Mouse (Mus musculus) thymus, postnatal 10 days (tissue): ENCODE results near the gene Wnk1.

Experiments
- DNase-seq, 2 experiments: peaks; one replicate each; pipeline ENCODE4 v3.0.0; 2021; ENCODE audit warnings: low spot score in 2 of 2

Wnk1 gene

DNA sequence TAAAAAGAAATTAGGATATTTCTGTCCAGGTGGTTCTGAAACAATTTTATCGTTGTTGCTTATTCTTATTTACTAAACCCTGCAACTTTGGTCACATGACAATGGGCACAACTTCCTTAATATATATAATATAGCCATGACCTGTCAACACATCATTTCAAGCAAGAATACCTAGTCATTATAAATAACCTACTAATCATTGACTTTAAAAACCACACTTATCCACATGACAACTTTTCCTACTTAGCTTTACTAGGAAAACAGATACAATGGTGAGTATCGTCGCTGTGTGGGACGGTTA lies 2.0 kb upstream of the Wnk1 start:
- no peak for DNase-seq

DNA sequence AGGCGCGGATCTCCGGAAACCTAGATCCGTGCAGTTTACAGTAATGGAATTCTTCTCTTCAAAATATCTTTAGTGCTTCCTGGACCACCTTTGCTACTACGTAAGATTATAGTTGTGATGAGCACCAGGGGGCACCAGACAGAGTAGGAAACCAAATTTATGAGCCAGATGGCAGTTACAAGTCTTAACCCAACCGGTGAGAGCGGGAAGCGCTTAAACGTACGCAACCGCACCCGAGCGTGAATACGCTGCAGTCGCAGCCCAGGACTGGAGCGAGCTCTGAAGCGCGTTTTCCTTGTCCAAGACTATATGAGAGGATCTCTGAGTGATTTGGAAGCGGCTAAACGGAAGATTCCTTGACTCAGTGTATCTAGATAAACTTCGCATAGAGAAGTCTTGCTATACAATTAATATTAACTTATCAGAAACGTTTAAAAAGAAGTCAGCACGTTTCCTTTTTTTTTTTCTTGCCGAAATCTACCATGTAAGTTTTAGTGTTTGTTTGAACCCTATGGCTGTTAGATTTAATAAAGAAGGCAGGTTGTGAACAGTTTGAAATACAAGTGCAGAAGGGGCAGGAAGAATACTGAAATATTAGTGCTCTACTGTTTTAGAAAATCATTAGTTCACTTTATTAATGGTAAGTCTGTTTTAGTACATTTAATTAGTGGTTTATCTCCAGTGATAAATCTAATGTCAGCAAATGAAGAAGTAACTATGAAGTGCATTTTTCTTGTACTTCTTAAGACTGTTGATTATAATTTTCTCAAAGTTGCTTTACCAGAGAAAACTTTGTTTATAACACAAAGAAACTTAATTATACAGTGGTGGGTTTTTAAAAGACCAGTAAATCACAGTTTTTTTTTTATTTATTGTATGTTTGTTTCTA lies 1.4 kb upstream of the Wnk1 start:
- peak; percentile 89 to 90 for DNase-seq

DNA sequence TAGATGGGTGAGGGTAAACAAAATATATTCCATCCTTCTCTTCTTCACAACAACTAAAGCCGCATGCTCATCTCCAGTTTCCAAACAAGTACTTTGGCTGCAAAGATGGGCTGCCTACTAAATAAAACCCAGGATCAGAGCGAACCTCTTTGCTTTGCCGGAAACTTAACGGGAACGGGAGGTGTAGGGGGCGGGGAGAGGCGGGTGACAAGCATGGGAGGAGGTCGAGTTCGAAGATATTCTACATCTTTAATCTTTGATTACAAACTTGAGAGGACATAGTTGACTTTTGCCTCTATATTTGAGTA lies 738 bp upstream of the Wnk1 start:
- peak; percentile 32 to 47 for DNase-seq

DNA sequence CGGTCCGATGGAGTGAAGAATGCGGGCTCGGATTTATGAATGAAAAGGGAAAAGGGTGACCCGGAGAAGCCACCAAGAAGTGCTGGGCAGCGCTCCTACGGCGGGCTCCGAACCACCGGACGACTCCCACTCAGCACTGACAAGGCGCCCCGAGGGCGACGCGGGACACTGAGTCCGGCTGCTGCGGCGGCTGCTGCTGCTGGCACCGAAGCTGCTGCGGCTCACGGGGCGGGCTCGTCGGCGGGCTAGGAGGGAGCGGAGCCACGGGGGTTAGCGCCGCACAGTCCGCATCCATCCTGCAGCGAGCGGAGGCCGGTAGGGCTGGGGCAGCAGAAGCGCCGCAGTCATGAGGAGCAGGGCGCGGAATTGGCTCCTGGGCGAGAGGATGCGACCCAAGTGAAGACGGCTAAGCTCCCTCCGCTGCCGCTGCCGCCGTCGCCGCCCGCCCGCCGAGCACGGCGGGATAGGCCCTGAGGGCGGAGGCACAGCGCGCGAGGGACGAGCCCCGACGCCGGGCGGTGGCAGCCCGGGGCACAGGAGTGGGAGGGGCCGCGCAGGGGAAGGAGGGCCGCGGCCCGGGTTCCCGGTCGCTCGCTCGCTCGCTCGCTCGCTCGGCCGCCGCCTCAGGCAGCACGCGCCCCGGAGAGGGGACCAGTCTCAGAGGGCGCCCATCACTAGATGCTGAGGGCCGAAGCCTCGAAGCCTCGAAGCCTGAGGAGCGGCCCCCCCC lies 671 bp downstream of the Wnk1 start:
- DNase-seq = peak; percentile 67 to 69

DNA sequence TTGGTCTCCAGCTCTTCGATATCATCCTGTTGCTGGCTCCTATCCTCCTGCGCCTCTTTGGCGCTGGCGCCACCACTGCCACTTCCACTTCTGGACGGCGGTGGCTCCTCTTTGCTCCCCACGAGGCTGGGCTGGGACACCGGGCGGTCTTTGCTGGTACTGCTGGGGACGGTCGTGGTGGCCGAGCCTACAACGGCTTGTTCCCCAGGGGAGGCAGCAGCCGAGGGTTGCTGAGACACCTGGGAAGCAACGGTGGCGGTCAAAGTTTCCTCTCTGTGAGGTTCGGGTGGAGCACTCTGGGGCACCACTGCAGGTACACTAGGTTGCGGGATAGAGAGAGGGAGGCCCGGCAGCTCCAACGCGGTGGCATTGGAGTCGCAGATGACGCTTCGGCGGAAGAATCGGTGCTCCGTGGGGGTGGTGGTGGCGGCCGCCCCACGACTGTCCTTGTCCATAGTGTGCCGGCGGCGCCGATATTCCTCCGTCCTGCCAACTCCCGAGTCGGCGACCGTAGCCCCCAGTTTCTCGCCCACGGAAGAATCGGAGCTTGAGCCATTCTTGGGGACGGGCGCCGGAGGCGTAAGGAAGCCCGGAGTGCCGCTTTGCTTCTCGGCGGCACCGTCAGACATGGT lies 1.4 kb downstream of the Wnk1 start:
- peak; percentile 58 to 64 for DNase-seq

DNA sequence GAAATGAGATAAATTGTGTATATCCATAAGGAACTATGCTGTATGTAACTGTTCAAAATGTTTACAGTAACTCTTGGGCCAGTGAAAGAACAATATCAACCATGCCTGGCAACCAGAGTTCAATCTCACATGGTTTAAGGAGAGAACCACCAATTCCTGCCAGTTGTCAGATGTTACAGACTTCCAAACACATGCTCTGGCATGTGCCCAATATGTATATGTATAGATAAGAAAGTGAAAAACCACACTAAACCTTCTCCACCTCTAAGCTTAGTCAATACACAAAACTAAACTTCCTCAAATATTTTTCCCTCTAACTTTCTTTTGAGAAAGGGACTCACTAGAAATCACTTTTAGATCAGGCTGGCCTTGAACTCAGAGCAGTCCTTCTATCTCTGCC lies 13.9 kb downstream of the Wnk1 start:
- DNase-seq = no peak

DNA sequence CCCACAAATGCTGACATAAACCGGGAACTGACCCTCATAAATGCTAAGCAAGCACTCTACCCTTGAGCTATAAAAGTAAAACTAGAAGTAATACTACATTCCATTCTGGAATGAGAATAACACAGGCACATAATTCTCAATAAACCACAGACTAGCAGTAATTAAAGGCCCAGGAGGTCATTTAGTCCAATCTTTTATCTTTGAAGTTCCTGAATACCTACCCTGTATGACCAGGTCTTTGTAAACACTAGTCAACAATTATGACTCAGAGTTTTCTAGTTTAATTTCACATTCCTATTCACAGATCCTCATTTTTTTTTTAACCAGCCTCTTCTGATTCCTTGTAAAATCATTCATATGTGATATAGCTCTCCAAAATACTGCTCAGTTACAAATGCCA lies 14.7 kb downstream of the Wnk1 start:
- DNase-seq = no peak

DNA sequence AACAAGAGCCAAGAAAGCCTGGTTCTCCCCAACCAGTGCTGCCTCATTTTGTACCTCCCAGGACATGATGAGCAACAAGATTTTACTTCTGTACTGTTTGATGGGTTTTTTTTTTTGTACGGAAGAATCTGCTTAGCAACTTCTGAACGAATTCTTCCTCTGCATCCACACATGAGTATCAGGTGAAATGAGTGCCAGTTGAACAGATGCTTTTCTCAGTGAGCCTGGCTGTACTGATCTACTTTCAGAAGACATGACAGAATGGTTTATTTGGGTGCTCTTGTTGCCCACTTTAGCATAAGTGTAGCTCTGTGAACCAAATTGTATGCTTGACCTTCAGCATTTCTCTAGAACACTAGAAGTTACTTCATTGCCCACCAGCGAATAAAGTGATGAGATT lies 16.4 kb downstream of the Wnk1 start:
- no peak for DNase-seq

DNA sequence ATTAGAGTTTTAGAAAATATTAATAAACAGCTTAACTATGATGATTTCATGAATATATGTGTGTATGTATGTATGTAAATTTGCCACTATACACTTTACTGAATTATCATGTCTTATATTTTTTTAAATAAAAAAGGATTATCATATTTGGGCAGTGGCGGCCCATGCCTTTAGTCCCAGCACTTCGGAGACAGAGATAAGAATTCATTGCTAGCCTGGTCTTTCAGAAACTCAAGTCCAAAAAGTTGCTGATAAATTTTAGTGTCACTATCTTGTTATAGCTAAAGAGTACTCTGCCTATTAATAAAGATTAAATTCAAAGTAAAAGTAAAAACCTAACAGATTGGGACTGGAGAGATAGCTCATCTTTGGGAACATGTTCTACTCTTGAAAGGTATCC lies 18.8 kb downstream of the Wnk1 start:
- DNase-seq = no peak

DNA sequence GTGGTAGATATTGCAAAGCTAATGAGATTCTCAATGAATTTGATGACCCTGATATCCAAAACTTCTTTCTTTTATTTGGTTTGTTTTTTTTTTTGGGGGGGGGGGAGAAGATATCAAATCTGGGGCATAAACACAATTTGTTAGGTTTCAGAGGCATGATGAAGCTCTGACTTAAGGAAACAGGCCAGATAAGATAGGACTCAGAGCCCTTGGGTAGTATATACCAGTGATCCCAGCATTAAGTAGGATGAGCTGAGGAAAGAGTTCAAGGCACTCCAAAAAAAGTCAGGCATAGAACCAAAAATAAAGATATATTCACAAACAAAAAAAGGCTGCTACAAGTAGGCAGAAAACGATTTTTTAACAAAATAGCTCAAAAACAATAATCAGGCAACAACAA lies 25.3 kb downstream of the Wnk1 start:
- no peak for DNase-seq

DNA sequence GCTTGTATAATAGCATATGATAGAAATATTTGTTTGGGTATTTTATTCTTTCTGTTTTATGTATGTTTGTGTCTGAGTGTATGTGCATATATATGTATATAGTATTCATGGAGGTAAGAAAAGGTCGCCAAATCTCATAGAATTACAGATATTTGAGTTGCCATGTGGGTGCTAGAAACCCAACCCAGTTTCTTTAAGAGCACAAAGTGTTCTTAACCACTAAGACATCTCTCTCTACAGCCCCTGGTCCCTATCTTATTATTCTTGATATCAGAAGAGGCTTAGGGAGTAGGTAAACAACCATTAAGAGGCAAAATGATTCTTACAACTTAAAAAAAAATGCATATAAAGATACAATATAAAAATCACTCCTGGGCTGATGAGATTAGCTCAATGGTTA lies 27.0 kb downstream of the Wnk1 start:
- DNase-seq = no peak

DNA sequence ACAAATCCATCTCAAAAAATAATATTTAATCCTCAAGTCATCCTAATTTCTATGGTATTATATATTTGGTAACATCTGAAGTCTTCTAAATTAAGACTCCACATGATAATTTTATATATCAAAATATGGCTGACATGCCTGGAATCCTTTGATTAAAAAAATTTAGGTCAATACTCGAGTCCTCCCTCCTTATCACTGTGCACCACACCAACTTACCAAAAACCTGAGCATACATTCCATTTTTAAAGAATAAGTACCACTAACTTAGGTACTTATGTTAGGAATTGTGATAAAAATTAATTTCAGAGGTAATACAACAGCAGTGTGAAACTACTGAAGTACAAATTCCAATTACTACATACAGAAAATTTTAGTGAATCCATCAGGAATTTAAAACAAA lies 27.5 kb downstream of the Wnk1 start:
- no peak for DNase-seq

DNA sequence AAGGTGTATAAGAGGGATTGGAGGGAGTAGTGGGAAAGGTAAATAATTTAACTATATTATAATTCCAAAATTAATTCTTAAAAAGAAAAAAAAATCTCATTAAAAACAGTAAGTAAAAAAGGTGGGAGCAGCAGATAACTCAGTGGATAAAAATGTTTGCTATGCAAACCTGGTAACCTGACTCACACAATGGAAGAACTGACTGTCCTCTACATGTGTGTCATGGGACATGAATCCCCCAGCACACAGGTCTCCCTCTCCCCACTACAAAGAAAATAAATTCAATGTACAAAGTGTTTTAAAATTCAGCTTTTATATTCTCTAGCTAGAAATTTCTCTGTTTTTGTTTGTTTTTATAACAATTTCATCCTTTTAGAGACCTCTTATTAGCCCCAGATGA lies 27.9 kb downstream of the Wnk1 start:
- no peak for DNase-seq

DNA sequence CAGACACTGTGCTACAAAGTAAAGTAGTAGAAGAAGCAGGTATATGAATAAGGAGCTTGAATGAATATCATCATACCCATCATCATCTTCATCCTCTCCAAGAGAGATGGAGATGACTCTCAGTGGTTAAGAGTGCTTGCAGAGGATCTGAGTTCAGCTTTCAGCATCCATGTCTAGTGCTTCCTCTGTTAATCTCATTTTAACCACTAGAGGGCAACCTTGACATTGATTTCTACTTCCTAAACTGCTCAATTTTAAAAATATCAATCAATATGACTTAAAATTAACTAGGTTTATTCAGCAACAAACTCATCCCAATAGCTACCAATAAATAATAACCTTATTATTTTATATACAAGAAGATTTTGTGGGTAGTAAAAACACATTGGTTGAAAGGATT lies 36.8 kb downstream of the Wnk1 start:
- DNase-seq = peak in 1 of 2 experiments; percentile 59

DNA sequence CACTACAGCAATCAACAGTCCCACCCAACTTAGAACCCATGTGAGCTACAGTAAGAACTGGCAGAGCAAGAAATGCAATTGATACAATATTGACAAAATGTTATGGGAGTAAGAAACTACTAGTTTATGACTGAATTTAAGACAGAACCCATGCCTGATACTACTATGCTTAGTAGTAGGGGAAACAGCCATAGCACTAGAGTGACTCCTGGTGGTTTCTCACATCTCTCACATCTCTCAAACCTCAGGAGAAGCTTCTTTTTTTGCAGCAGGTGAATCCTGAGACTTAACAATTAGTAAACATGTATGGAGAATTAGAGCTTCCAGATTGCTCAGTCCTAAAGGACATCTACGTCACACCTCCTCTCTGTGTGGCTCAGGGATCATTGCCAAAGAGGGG lies 42.0 kb downstream of the Wnk1 start:
- DNase-seq = peak in 1 of 2 experiments; percentile 15

DNA sequence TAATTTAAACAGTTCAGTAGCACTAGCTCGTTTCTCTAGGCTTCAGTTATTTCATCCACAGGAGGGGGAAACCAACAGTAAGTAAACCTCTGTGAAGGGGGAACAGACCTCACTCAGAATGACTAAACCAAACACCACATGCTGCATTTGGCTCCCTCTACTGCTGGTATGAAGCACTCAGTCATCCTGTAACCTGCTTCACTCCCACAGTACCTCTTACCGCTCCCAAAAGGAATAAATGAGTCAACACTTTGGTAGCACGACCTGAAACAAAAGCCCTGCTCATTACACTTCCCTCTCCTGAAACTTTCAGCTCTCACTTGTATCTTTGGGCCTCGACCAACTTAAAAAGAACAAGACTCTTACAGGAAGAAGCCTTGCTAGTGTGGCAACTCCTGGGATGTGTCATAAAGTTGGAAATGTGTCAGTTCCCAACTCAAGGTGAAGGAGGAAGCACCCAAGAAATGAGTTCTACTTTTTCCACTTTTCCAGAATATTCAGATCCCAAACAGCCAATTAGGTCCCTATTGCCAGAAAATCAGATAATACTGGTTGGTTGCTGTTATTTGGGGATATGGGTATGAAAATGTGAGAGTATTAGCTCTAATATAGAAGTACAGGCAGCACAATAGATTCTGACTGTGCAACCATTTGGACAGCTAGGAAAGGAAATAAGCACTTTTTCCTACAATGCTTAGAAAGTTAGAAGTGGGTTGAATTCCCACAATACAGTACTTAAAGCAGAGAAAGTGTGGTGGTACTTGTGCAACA lies 114.1 kb downstream of the Wnk1 start:
- no peak for DNase-seq

DNA sequence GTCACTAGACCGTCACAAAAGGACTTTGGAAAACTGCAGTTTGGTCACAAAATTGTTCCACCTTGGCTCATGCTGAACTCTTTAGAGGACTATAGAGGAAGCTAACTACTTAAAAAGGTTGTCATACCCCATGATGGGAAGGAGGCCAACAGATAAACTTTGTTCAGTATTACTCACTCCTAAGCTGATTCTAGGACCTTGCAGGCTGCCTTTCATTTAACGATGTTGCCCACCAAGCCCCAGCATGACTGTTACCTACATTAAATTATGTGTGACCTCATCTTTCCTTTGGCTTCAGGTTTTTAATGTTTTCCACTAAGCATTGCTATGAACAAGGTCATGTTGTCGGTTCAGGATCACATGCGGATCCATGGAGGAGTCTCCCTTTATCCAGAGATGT lies 115.9 kb downstream of the Wnk1 start:
- no peak for DNase-seq

DNA sequence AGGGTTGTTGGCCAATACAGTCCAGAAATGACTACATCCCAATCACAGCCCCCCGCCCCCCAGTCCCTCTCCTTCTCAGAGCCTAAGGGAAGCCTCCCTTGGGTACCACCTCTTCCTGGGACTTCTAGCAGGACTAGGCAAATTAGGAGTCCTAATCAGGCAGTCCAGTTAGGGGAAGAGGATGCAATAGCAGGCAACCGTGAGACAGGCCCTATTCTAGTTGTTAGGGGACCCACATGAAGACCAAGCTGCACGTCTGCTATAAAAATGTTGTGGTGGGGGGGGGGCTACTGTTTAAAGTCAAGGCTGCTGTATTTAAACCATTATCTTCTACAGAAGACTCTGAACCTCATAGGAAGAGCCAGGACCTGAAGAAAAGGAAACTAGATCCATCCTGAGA lies 116.3 kb downstream of the Wnk1 start:
- DNase-seq = no peak

DNA sequence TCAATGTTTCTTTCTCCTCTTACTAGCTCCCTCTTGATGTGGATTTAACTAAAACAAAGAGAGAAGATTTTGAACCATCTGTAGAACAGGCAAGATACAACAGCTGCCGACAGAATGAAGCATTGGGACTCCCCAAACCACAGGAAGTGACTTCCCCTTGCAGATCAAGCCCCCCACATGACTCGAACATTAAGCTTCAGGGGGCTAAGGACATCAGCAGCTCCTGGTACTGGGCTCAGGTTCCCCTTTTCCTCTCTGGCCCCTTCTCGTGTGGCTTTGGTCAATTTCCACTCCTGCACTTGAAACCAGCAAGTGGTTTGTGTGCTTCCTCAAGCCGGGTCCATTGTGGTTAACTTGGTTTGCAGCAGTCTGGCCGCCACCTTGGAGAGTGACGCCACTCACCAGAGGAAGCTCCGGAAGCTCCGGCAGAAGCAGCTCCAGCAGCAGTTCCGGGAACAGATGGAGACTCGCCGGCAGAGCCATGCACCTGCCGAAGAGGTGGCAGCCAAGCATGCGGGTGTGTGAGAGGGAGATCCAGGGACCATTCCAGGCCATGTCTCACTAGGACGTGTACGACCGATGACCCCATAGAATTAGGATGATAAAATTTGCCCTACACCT lies 119.8 kb downstream of the Wnk1 start:
- DNase-seq = peak; percentile 62 to 64

DNA sequence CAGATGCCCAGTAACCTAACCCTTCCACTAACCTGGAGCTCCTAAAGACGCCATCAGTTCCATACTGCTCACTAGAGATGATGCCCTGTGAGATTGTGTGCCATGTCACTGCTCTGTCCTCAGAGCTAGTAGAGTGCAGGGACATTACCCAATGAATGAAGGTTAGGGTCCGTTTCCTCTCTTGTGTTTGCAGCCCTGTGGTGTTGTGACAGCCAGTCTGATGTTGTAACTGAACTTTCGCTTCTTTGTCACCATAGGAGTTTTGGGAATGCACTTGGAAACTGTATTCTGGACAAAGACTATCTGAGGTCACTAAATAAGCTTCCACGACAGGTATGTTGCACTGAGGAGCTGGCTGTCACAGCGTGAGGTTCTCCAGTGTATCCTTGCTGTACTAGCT lies 122.8 kb downstream of the Wnk1 start:
- DNase-seq = no peak

DNA sequence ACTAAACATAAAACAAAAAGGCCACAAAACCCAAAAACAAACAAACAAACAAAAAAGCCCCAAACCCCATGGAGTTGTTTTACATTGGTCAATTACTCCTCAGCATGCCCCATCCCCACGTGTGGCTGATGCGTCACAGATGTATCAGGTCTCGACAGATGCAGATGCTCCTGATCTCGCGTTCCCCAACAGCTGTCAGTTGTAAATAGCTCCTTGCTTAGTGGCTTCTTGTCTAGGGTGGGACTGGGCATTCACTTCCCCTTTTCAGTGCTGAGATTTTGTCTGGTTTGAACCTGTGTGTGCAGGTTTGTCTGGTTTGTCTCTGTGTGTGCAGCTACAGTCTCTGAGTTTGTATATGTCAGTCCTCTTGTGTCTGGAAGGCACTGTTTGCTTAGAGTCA lies 126.4 kb downstream of the Wnk1 start:
- no peak for DNase-seq

DNA sequence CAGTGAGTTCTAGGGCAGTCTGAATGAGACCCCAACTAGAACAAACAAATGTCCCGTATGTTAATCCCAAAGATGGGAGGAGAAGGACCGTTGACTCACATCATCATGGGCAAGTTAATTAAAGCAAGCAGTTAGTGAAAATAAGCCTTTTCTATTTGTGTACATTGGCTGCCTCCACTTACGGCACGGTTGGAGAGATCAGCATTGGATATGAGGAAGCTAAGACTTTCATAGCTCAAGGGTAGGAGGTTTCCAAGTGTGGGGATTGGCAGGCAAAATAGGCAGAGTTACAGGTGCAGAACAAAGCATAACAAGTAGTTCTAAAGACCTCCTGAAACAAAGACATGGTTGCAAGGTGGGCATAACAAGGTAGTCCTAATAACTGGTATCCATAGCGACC lies 133.0 kb downstream of the Wnk1 start:
- no peak for DNase-seq
